Mouse (Mus musculus) CH12.LX (cell line): ENCODE measurements at regions not wholly inside any gene's neighbourhood (a gene's known extent, or its start where the extent isn't known, plus 50 kb on each side); places are given as distances from the start of the nearest gene placed in this dataset.

ENCODE experiments used
- EP300 ChIP-seq: IDR thresholded peaks from 2 replicates; pipeline ENCODE4 v1.6.1; 2011; ENCODE audit warnings: low read length, improper control_type of control experiment
- POLR2A ChIP-seq: IDR thresholded peaks from 2 replicates; pipeline ENCODE4 v1.6.1; 2011; ENCODE audit warnings: low read depth, mild to moderate bottlenecking, improper control_type of control experiment, low read length

GRCm38 (mm10) chr9:14002236-14002635 lies 174.7 kb downstream of the Fam76b start:
- TF ChIP-seq EP300 = no peak
- TF ChIP-seq POLR2A = no peak
